Mouse (Mus musculus) heart, adult 8-10 months (tissue): ENCODE measurements around the gene Olfr70. TPM values are rescaled to one million over a fixed set of nuclear protein-coding genes. Genes with fewer than 3 reads are reported as not detected.

Experiments
- DNase-seq: peaks from one replicate; pipeline ENCODE4 v3.0.0; 2022; ENCODE audit warnings: low spot score
- total RNA-seq, 4 experiments: library from RNA; stranded (reverse); gene quantifications; 2 replicates each; pipeline ENCODE4 v1.2.4; 2022

Gene Olfr70
- total RNA-seq, 4 experiments from 2014 or later, result not detected

DNA sequence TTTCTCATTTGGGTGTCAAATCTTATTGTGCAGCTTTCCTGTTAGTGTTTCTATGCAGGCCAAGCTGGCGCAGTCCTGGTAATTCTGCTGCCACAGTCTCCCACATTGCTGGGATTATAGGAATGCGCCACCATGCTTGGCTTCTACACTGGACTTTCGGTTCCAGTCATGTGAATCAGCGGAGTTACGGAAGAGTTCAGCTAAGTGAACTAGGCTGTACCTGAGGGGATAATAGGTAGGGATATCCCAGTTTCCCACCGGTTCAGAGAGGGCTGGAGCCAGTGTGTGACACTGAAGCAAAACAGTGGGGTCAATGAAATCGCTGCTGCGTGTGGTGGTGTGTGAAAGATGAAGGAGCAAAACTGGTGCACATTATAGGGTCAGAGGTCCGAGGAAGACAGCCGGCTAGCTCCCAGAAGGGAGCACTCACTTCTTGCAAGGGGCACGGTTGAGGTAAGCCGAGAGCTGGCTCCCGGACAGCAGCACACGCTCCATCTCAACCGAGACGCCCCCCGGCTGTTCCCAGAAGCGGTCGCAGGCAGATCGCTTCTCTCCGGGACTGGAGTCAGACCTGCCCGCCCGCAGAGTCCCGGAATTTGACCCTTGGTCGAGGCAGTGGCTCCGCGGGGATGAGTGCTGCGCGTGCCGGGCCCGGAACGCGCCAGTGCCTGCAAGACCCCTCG is 44.8 kb downstream of the Olfr70 start:
- no peak for DNase-seq

DNA sequence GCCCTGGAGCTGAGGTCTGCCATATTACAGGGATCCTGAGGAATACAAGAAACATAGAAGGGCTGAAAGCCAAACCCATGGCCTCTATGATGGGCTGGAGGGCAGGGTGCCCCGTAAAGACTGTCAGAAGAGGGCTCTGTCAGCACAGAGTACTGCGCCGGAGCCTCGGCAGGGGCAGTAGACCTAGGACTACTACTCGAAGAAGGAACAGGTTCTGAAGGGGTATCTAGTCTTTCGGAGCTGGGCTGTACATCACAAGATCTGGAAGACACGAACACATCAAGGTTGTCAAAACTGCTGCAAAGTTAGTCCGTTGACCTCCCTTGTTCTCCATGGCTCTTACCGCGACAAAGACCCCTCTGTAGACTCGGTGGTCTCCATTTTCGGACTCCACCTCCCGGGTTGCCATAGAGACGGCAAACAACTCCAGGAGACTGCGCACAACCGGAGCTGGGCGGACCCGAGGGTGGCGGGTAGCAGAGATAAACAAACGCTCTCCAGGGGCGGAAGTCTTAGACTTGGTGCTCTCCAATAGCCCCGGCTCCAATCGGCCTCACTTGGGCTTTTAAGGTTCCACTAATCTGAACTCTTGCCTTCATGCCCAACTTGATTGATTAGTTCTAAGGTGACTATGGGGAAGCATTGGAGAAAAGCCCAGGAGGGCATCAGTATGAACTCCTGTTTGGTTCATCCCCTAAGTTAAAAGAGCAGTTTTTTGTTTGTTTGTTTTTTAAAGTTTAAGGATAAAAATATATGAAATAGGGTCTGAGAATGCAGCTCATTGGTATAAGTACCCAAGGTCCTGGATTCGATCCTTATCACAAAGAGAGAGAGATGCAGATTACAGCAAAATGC is 47.2 kb downstream of the Olfr70 start, which contains the start of gene Spag8:
TSS of gene Spag8 (minus strand) at position 434 of the 855 bp plus-strand sequence.
- DNase-seq, result no peak

DNA sequence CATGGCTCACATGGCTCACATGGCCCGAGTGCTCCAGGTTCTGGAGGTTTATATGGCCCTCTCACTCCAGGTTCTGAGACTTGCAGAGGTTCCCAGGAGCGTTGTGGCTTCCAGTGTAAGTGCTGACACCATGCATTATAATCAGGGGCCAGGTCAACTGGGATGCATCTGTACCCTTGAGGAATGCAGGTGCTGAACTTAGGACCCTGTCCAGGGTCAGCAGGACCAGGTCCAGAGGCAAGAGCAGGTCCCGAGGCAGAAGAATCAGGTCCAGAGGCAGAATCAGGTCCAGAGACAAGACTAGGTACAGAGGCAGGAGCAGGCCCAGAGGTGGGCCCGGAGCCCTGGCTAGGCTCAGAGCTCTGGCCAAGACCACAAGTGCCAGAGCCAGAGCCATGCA is 47.9 kb downstream of the Olfr70 start:
- no peak for DNase-seq

- no peak for DNase-seq
Observed at GRCm38 (mm10) chr4:43649783-43650182, 50.8 kb downstream of the Olfr70 start.

Other genes starting within 250 kb of the Olfr70 start
- gene Cd72, start 246.2 kb downstream of the Olfr70 start, total RNA-seq, result 1 to 10 TPM in 1 of 4 experiments, under 1 TPM in 3; 0.24 to 1.1 (median 0.69) TPM
- not detected for gene Sit1, start 217.1 kb downstream of the Olfr70 start, total RNA-seq
- gene Ccdc107, start 207.9 kb downstream of the Olfr70 start, total RNA-seq, result 10 to 100 TPM; 28.7 to 39.4 (median 32.4) TPM
- not detected for gene Arhgef39, start 201.1 kb downstream of the Olfr70 start, total RNA-seq
- gene Car9, start 193.8 kb downstream of the Olfr70 start, total RNA-seq, result 1 to 10 TPM in 1 of 4 experiments, under 1 TPM in 3; 0.25 to 1.0 (median 0.52) TPM
- gene Tpm2, start 177.0 kb downstream of the Olfr70 start, total RNA-seq, result 10 to 100 TPM; 25.4 to 34.9 (median 31.1) TPM
- gene Creb3, start 138.5 kb downstream of the Olfr70 start, total RNA-seq, result 10 to 100 TPM; 39.7 to 48.8 (median 43.2) TPM
- gene Tln1, start 138.1 kb downstream of the Olfr70 start, total RNA-seq, result 100 to 1,000 TPM in 2 of 4 experiments, 10 to 100 TPM in 2; 96.1 to 117 (median 101) TPM
- gene Rgp1, start 122.1 kb downstream of the Olfr70 start, total RNA-seq, result 10 to 100 TPM; 31.3 to 39.6 (median 34.6) TPM
- 10 to 100 TPM; 11.7 to 14.0 (median 13.0) TPM for gene Gba2, start 121.9 kb downstream of the Olfr70 start, total RNA-seq
- gene Msmp, start 116.3 kb downstream of the Olfr70 start, total RNA-seq, result under 1 TPM in 1 of 4 experiments, not detected in 3; 0.52 TPM
- 10 to 100 TPM; 41.4 to 57.5 (median 44.0) TPM for gene Npr2, start 68.9 kb downstream of the Olfr70 start, total RNA-seq
- under 1 TPM in 1 of 4 experiments, not detected in 3; 0.53 TPM for gene Spag8, start 47.2 kb downstream of the Olfr70 start, total RNA-seq
- gene Hint2, start 44.3 kb downstream of the Olfr70 start, total RNA-seq, result 100 to 1,000 TPM; 162 to 188 (median 167) TPM
- 10 to 100 TPM; 20.3 to 24.0 (median 21.7) TPM for gene Tmem8b, start 31.8 kb downstream of the Olfr70 start, total RNA-seq
- gene Fam221b, start 31.7 kb downstream of the Olfr70 start, total RNA-seq, result under 1 TPM; 0.14 to 0.38 (median 0.28) TPM
- gene Olfr71, start 9.4 kb upstream of the Olfr70 start, total RNA-seq, result not detected
- 1 to 10 TPM; 3.0 to 4.4 (median 4.3) TPM for gene Hrct1, start 26.4 kb upstream of the Olfr70 start, total RNA-seq
- gene Spaar, start 29.2 kb upstream of the Olfr70 start, total RNA-seq, result 1 to 10 TPM; 3.6 to 4.4 (median 4.1) TPM
- not detected for gene Olfr159, start 70.2 kb upstream of the Olfr70 start, total RNA-seq
- not detected for gene Olfr156, start 123.1 kb upstream of the Olfr70 start, total RNA-seq
- gene Olfr157, start 139.4 kb upstream of the Olfr70 start, total RNA-seq, result not detected
- gene Olfr155, start 150.8 kb upstream of the Olfr70 start, total RNA-seq, result not detected
- 1 to 10 TPM; 4.4 to 5.7 (median 5.2) TPM for gene Reck, start 174.7 kb upstream of the Olfr70 start, total RNA-seq